Mouse (Mus musculus) layer of hippocampus, postnatal 14 days (tissue): ENCODE data around the gene Hist4h4. TPM values are rescaled to one million over a fixed set of nuclear protein-coding genes. Genes with fewer than 3 reads are reported as not detected.
A peak's percentile ranks its signal among the peaks of the same experiment; 100 is the strongest.
"Not testable (repeated sequence)": the region's sequence is repeated elsewhere in the genome, so short reads cannot be mapped to it uniquely, and the experiment has no call there.

Experiments
- DNase-seq, 2 experiments: peaks; one replicate each; pipeline ENCODE4 v3.0.0; 2021 to 2022; ENCODE audit warnings: low spot score in 2 of 2, mixed read lengths in 1 of 2
- total RNA-seq, 2 experiments: library from RNA; stranded (reverse); gene quantifications; 2 replicates each; pipeline ENCODE4 v1.2.3; 2021

The Hist4h4 gene
- total RNA-seq, 2 experiments from 2014 or later: 10.9 to 12.0 TPM

GRCm38 (mm10) chr6:136816826-136817225, 12.6 kb upstream of the Hist4h4 start:
- DNase-seq: no peak

DNA sequence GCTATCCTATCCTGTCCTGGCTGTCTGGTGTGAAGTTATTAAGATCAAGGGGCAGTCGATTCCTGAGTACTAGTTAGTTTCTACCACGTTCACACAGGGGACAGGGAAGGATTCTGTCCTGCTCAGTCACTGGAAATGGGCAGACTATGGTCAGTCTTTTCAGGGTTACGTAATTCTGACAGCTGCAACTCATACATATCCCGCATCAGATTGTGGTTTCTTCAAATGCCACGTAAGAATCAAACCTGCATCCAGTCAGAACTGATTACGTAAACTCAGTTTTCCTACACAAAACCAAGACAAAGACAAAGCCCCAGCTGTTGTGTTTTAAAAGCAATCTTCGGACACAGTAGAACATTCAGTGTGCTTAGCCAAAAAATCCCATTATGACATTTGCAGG, 11.2 kb upstream of the Hist4h4 start:
- DNase-seq: no peak

DNA sequence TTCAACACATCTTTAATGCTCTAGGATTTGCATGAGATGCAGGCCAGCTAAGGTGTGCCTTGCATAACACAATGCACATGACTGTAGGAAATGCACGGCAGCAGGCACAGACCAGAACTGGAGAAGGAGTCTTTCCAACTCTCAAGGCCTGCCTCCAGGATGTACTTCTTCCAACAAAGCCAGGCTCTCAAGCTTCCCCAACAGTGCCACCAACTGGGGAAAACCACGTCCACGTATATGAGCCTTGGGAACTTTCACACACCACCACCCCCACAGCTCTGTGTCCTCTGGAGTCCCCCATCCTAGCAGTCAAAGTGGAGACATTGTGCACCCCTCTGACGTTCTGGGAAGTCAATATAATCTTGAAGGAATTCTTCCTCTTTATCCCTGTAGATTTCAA, 8.9 kb upstream of the Hist4h4 start:
- DNase-seq: no peak

GRCm38 (mm10) chr6:136811196-136811595, 7.0 kb upstream of the Hist4h4 start:
- no peak for DNase-seq

DNA sequence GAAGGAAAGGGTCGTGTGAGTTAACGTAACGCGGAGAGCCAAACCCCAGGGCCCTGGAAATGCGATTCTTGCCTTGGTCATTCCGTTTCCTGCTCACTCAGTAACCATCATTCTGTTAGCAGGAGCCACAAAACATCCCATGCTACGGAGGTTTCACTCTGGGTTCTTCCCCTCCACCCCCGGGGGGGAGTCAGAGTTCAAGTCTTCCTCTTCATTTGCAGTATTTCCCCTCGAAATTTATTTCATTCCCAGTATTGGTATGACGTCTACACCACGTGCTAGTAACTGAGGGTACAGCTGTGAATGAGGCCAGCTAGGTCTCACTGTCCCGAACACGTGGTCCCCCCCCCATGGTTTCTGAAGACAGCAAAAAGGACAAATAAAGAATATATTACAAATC, 5.5 kb upstream of the Hist4h4 start:
- no peak for DNase-seq

DNA sequence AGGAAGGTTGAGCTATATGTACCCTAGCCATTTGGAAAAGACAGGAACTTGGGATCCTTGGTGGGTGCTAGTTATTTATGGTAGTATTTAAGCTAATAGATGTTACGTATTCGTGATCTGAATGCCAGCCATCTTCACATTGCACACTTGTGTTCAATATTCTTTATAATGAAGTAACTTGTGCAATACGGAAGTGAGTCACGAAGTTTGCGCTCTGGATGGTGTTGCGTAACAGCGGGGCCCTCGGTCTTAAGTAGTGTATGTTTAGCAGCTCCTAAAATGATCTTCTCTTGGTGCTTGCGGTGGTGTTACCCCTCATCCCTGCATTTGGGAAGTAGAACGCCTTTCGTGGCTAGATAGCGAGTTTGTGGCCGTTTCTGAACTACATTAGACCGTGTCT, 4.9 kb upstream of the Hist4h4 start:
- no peak for DNase-seq

GRCm38 (mm10) chr6:136808631-136809046, 4.4 kb upstream of the Hist4h4 start:
- peak in 1 of 2 experiments; percentile 37 for DNase-seq

GRCm38 (mm10) chr6:136808014-136808417, 3.8 kb upstream of the Hist4h4 start, which contains the start of gene H2afj:
TSS of gene H2afj (plus strand) at chr6:136808244.
- DNase-seq: peak; percentile 99

- DNase-seq: no peak
These were observed 3.3 kb upstream of the Hist4h4 start for GRCm38 (mm10) chr6:136807395-136808013.

DNA sequence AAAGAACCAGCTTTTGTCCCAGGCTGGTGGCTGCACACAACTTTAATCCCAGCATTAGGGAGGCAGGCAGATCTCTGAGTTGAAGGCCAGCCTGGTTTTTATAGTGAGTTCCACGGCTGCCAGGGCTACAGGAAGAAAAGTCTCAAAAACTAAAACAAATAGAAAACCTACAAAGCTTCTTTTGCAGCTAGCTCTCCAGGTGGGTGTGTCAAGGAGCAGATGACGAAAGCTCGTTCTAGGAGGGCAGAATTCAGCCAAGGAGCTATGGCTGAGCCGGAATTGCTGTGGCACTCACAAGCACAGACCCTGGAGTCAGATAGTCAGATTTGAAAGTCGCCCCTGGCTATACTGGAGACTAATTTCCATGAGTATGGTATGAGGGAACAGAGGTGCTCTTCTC, 2.6 kb upstream of the Hist4h4 start:
- DNase-seq: no peak

GRCm38 (mm10) chr6:136805409-136805775, 1.2 kb upstream of the Hist4h4 start:
- no peak for DNase-seq

- no peak for DNase-seq
These were observed 642 bp upstream of the Hist4h4 start for GRCm38 (mm10) chr6:136804705-136805408.

- no peak for DNase-seq
These were observed 999 bp downstream of the Hist4h4 start for GRCm38 (mm10) chr6:136803093-136803738.

GRCm38 (mm10) chr6:136801274-136801673, 2.9 kb downstream of the Hist4h4 start:
- no peak for DNase-seq

DNA sequence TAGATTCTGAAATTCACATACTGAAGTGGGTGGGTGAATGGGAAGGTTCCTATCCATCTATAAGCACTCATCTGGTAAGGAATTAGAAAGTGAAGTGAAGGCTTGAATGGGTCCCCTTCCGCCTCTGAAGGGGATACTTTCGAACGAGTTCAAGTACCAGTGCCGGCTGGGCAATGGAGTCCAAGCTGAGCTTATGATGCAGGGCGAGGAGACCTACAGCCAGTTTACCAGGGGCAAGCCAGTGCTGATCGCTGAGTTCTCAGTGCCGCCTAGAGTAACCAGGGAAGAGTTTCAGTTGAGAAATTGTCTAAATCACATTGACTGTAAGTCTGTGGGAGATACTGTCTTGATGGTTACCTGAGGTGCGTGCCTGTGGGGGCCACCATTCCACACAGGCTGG, 3.5 kb downstream of the Hist4h4 start:
- no peak for DNase-seq

- DNase-seq: not testable (repeated sequence)
These were observed 6.1 kb downstream of the Hist4h4 start for GRCm38 (mm10) chr6:136797874-136798693.

GRCm38 (mm10) chr6:136795850-136796249, 8.4 kb downstream of the Hist4h4 start:
- DNase-seq: no peak

DNA sequence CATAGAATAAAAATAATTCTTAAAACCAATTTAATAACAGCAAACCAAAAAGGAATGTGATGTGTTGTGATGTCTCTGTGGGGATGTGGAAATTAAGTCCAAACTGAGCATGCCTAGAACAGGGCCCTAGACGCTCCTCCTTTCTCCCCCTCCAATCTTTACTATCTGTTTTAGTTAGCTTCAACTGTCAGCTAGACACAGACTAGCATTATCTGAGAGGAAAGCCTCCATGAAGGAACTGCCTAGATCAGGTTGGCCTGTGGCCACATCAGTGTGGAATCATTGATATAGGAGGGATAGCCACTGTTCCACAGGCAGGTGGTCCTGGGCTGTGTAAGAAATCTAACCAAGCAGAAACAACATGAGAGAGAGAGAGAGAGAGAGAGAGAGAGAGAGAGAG, 9.1 kb downstream of the Hist4h4 start:
- DNase-seq: no peak

DNA sequence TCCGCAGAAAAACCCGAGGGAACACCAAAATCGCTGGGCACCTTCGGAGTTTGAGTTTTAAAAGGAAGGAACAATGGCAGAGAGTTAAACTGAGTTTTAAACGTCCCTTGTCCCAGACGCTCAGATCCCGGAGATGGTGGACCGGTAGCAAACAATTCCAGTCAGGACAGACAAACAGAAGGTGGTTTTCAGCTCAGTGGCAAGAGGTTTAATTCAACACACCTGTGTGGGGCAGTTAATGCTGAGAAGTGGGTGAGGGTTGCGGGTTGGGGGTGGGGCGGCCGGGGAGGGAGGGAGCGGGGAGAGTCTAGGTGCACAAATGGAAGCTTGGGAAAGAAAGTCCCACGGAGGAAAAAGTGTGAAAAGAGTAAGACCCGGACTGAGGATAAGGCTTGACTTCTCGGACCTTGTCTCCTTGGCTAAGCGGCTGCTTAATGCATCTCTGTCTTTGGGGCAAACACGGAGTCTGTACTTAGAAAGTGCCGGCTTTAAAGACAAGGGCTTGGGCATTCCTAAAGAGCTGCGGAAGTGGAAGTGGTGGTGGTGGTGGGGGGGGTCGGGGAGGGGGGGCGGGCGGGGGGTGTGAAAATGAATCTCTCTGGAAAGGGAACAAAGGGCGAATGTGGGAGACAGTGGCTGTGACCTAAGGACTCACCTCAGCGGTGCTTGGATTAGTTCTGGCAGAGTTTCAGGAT, 10.2 kb downstream of the Hist4h4 start:
- DNase-seq: no peak

- no peak for DNase-seq
These were observed 11.1 kb downstream of the Hist4h4 start for GRCm38 (mm10) chr6:136792884-136793758.
